Mouse (Mus musculus): ENCODE measurements around the gene Gm10065.
"Not testable (repeated sequence)": the region's sequence is repeated elsewhere in the genome, so short reads cannot be mapped to it uniquely, and the experiment has no call there.

Gene Gm10065

GRCm38 (mm10) chr13:21478759-21479670 lies at the start of gene Gm10065, which contains the start of gene Zkscan4:
Gm10065 (minus strand) TSS chr13:21479441.
Zkscan4 (plus strand) TSS chr13:21478907.
- peak; percentile 72 for DNase-seq

- DNase-seq: peak; percentile 60
Observed at GRCm38 (mm10) chr13:21506221-21506649, 27.0 kb upstream of the Gm10065 start.

- DNase-seq: no peak
Observed at GRCm38 (mm10) chr13:21502296-21502695, 23.1 kb upstream of the Gm10065 start.

GRCm38 (mm10) chr13:21501182-21501581 lies 21.9 kb upstream of the Gm10065 start, which contains the start of gene Gm11273:
Gm11273 (minus strand) TSS chr13:21501418.
- DNase-seq: not testable (repeated sequence)

GRCm38 (mm10) chr13:21495080-21495479 lies 15.8 kb upstream of the Gm10065 start, which contains the start of gene AK157302:
AK157302 (plus strand) TSS chr13:21495223.
- DNase-seq: peak; percentile 14

GRCm38 (mm10) chr13:21492847-21493246 lies 13.6 kb upstream of the Gm10065 start:
- DNase-seq: no peak

- DNase-seq: no peak
Observed at GRCm38 (mm10) chr13:21486881-21487280, 7.6 kb upstream of the Gm10065 start.

GRCm38 (mm10) chr13:21472427-21472826 lies 6.8 kb downstream of the Gm10065 start:
- DNase-seq: no peak

GRCm38 (mm10) chr13:21469097-21469496 lies 10.1 kb downstream of the Gm10065 start:
- no peak for DNase-seq

- peak; percentile 71 for DNase-seq
Observed at GRCm38 (mm10) chr13:21468061-21469019, 10.9 kb downstream of the Gm10065 start, which contains the start of gene Nkapl. Nkapl (minus strand) TSS chr13:21468509.

- no peak for DNase-seq
Observed at GRCm38 (mm10) chr13:21467336-21467735, 11.9 kb downstream of the Gm10065 start.

GRCm38 (mm10) chr13:21462516-21462915 lies 16.7 kb downstream of the Gm10065 start:
- not testable (repeated sequence) for DNase-seq

- DNase-seq: no peak
Observed at GRCm38 (mm10) chr13:21456347-21456746, 22.9 kb downstream of the Gm10065 start.

GRCm38 (mm10) chr13:21454133-21454532 lies 25.1 kb downstream of the Gm10065 start:
- no peak for DNase-seq

- peak; percentile 70 for DNase-seq
Observed at GRCm38 (mm10) chr13:21453449-21453848, 25.8 kb downstream of the Gm10065 start, which contains the start of gene Zscan26. Zscan26 (minus strand) TSS chr13:21453730.

- no peak for DNase-seq
Observed at GRCm38 (mm10) chr13:21453042-21453441, 26.2 kb downstream of the Gm10065 start.

- no peak for DNase-seq
Observed at GRCm38 (mm10) chr13:21447856-21448614, 31.2 kb downstream of the Gm10065 start.

- no peak for DNase-seq
Observed at GRCm38 (mm10) chr13:21446796-21447195, 32.4 kb downstream of the Gm10065 start.

GRCm38 (mm10) chr13:21441207-21441572 lies 38.1 kb downstream of the Gm10065 start:
- DNase-seq: no peak

GRCm38 (mm10) chr13:21440503-21441206 lies 38.6 kb downstream of the Gm10065 start, which contains the start of gene Pgbd1:
Pgbd1 (minus strand) TSS chr13:21441058.
- DNase-seq: peak; percentile 73

- no peak for DNase-seq
Observed at GRCm38 (mm10) chr13:21435476-21435875, 43.8 kb downstream of the Gm10065 start.

All from right cerebral cortex, postnatal 14 days (tissue).